Mouse (Mus musculus): ENCODE data around the gene 2010300C02Rik. TPM values are rescaled to one million over a fixed set of nuclear protein-coding genes. Genes with fewer than 3 reads are reported as not detected.

2010300C02Rik gene
- polyA plus RNA-seq, 1 experiment from 2014 or later: 2.5 TPM

DNA sequence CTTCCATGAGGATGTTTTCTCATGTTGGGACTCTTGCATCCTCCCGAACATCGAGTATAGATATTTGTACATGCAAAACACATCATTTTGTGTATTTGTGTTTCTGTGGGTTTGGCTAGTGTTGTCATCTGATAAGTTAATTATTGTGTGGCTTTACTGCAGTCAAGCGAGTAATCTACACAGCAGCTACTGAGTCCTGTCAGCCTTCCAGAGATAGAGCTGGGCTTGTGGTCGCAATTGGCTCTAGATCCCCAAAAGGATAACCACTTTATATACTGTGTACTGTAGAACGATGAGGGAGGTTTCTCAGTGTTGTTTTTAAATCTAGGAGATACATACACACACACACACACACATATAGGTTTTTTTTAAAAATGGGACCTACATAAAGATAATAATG is 16.0 kb upstream of the 2010300C02Rik start:
- H3K4me3 ChIP-seq (replicated peaks; ENCODE audit: low read length): no peak overlapping the region
- no peaks in the 10 kb centered on the region for H3K9me3 ChIP-seq (ENCODE audit: control insufficient read depth, low read length)
- ATAC-seq (ENCODE audit: low FRiP score): no peak
- no peaks in the 10 kb centered on the region for H3K36me3 ChIP-seq (replicated peaks; ENCODE audit: control insufficient read depth, insufficient read depth)
- H3K27me3 ChIP-seq (ENCODE audit: control insufficient read depth, insufficient read depth, low read length): no peaks in the 10 kb centered on the region
- H3K9ac ChIP-seq: no peak overlapping the region
- no peak overlapping the region for H3K27ac ChIP-seq
- WGBS: 95% methylated on average over 5 of the region's 5 CpGs
- no peaks in the 10 kb centered on the region for H3K4me1 ChIP-seq (replicated peaks; ENCODE audit: control insufficient read depth, insufficient read depth, low read length)
- no peak overlapping the region for H3K4me2 ChIP-seq (replicated peaks)
- no peak for DNase-seq (ENCODE audit: low spot score)

DNA sequence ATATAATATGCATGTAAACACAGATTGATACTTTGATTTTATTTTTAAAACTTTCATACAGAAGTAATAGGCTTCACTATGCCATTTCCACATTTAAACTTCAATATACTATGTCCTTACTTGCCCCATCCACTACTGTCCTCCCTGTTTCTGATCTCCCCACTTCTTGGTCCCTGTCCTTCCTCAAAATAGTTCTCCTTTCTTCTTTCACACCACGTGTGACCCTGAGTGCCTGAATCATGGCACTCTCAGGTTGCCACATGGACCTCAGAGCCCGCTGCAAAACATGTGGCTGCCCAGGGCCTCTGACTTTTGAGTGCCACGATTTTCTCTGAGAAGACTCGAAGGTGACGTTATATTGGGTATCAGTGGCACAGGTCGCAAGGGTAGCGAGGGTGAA is 15.0 kb upstream of the 2010300C02Rik start:
- Histone ChIP-seq H3K27ac (no peak overlapping the region), H3K9me3 (ENCODE audit: control insufficient read depth, low read length) (no peaks in the 10 kb centered on the region), H3K27me3 (ENCODE audit: control insufficient read depth, insufficient read depth, low read length) (no peaks in the 10 kb centered on the region), H3K4me2 (replicated peaks) (no peak overlapping the region), H3K4me1 (replicated peaks; ENCODE audit: control insufficient read depth, insufficient read depth, low read length) (no peaks in the 10 kb centered on the region), H3K9ac (no peak overlapping the region), H3K36me3 (replicated peaks; ENCODE audit: control insufficient read depth, insufficient read depth) (no peaks in the 10 kb centered on the region), H3K4me3 (replicated peaks; ENCODE audit: low read length) (no peak overlapping the region)
- WGBS: 82% methylated on average over 7 of the region's 7 CpGs
- DNase-seq (ENCODE audit: low spot score) (no peak), ATAC-seq (ENCODE audit: low FRiP score) (no peak)

DNA sequence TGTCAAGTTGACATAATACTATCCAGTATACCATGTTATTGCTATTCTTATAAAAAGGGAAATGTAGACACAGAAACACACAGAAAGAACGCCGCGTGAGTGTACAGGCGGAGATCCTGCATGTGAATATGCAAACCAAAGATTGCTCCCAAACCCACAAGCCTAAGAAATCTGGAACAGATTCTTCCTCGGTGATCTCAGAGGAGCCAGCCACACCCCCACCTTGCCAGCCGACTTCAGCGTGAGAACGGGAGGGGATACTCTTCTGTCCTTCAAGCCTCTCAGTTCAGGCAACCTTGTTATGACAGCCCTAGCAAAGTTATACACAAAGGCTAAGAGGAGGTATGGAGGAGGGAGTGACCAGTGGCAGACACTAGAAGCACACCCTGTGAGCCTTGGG is 9.5 kb upstream of the 2010300C02Rik start:
- Histone ChIP-seq H3K4me3 (replicated peaks; ENCODE audit: low read length) (no peak overlapping the region), H3K9ac (no peak overlapping the region), H3K4me2 (replicated peaks) (no peak overlapping the region), H3K27me3 (ENCODE audit: control insufficient read depth, insufficient read depth, low read length) (no peaks in the 10 kb centered on the region), H3K36me3 (replicated peaks; ENCODE audit: control insufficient read depth, insufficient read depth) (no peaks in the 10 kb centered on the region), H3K4me1 (replicated peaks; ENCODE audit: control insufficient read depth, insufficient read depth, low read length) (no peaks in the 10 kb centered on the region), H3K9me3 (ENCODE audit: control insufficient read depth, low read length) (no peaks in the 10 kb centered on the region), H3K27ac (no peak overlapping the region)
- DNase-seq (ENCODE audit: low spot score): no peak
- WGBS: 96% methylated on average over 8 of the region's 8 CpGs
- ATAC-seq (ENCODE audit: low FRiP score): no peak

DNA sequence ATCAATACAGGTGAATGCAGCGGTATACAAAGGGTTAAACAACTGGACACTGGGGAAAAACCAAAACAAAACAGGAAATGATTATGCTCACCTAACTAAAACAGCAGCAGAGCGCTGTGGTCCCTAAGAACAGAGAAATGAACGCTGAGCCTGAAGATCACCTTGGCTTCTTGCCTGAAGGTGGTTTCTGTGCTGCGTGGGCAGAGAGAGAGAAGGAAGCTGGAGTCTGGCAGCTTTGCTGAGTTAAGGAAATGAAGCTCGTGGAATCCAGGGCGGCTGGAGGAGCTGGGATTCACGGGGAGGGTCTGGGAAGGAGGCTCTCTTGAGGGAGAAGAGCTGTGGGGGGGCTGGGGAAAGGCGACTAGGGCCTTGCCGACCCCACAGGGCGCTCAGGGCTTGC is 8.2 kb upstream of the 2010300C02Rik start:
- Histone ChIP-seq H3K4me2 (replicated peaks) (no peak overlapping the region), H3K27ac (no peak overlapping the region), H3K36me3 (replicated peaks; ENCODE audit: control insufficient read depth, insufficient read depth) (no peaks in the 10 kb centered on the region), H3K27me3 (ENCODE audit: control insufficient read depth, insufficient read depth, low read length) (no peaks in the 10 kb centered on the region), H3K4me3 (replicated peaks; ENCODE audit: low read length) (no peak overlapping the region), H3K9ac (no peak overlapping the region), H3K9me3 (ENCODE audit: control insufficient read depth, low read length) (no peaks in the 10 kb centered on the region), H3K4me1 (replicated peaks; ENCODE audit: control insufficient read depth, insufficient read depth, low read length) (no peaks in the 10 kb centered on the region)
- DNase-seq (ENCODE audit: low spot score) (no peak), ATAC-seq (ENCODE audit: low FRiP score) (no peak)
- 80% methylated on average over 10 of the region's 10 CpGs for WGBS

DNA sequence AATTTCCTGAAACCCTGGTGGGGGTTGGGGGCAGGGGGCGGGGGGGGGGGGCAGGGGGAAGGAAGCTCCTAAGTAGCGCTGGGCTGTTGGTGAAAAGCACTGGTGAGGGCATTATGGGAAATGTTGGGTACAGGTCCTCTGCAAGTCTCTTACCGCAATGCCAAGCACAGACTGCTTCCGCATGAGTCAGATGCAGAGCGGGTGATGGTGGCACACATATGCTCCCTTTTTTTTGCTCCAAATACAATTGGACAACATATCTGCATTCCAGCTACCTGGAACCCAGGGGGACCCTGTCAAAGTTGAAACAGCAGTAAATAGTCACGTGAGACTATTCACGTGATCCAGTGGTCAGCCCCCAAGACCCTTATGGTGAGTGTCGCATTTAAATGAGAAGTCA is 7.3 kb upstream of the 2010300C02Rik start:
- Histone ChIP-seq H3K4me2 (replicated peaks) (no peak overlapping the region), H3K9ac (no peak overlapping the region), H3K4me1 (replicated peaks; ENCODE audit: control insufficient read depth, insufficient read depth, low read length) (no peaks in the 10 kb centered on the region), H3K4me3 (replicated peaks; ENCODE audit: low read length) (no peak overlapping the region), H3K9me3 (ENCODE audit: control insufficient read depth, low read length) (no peaks in the 10 kb centered on the region), H3K27me3 (ENCODE audit: control insufficient read depth, insufficient read depth, low read length) (no peaks in the 10 kb centered on the region), H3K36me3 (replicated peaks; ENCODE audit: control insufficient read depth, insufficient read depth) (no peaks in the 10 kb centered on the region), H3K27ac (no peak overlapping the region)
- 81% methylated on average over 8 of the region's 8 CpGs for WGBS
- ATAC-seq (ENCODE audit: low FRiP score) (no peak), DNase-seq (ENCODE audit: low spot score) (no peak)

DNA sequence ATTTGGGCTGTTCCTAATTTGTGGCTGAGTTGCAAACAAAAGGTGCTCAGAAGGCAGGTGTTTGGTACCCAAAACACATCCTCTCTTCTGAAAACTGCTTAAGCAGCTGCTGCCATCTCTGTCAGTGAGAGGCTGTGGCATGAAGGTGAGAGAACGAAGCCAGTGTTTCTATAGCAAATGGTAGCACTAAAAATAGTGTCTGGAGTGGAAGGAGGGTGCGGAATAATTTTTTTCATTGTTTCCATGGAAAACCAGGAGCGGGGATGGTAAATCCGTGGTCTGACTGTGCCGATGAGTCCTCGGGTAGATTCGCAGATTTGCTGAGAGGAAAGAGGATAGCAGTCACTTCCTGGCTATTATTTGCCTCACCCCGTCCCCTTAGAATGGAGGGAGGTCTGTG is 6.5 kb upstream of the 2010300C02Rik start:
- no peaks in the 10 kb centered on the region for H3K9me3 ChIP-seq (ENCODE audit: control insufficient read depth, low read length)
- WGBS: 86% methylated on average over 8 of the region's 8 CpGs
- H3K36me3 ChIP-seq (replicated peaks; ENCODE audit: control insufficient read depth, insufficient read depth): no peaks in the 10 kb centered on the region
- H3K4me1 ChIP-seq (replicated peaks; ENCODE audit: control insufficient read depth, insufficient read depth, low read length): no peaks in the 10 kb centered on the region
- no peak overlapping the region for H3K4me2 ChIP-seq (replicated peaks)
- H3K27ac ChIP-seq: no peak overlapping the region
- H3K4me3 ChIP-seq (replicated peaks; ENCODE audit: low read length): no peak overlapping the region
- H3K27me3 ChIP-seq (ENCODE audit: control insufficient read depth, insufficient read depth, low read length): no peaks in the 10 kb centered on the region
- H3K9ac ChIP-seq: no peak overlapping the region
- ATAC-seq (ENCODE audit: low FRiP score) (no peak), DNase-seq (ENCODE audit: low spot score) (no peak)

DNA sequence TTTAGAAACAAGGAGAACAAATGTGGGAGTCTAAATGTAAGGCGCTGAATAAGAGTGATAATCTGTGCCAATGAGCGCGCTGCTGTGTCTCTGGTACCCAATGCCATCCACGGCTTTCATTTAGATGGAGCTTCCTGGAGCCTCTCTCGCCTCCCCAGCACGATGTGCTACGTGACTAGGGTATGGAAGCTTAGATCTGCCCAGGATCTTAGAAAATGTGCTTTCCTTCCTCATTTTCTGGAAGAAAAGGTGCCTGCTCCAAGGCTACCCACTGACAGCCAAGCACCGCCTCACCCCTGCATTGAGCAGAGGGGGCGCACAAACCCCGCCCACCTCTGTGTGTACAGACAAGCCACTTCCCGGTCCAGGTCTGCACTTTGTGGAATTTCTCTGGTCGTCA is 6.0 kb upstream of the 2010300C02Rik start:
- Histone ChIP-seq H3K9ac (no peak overlapping the region), H3K36me3 (replicated peaks; ENCODE audit: control insufficient read depth, insufficient read depth) (no peaks in the 10 kb centered on the region), H3K9me3 (ENCODE audit: control insufficient read depth, low read length) (no peaks in the 10 kb centered on the region), H3K4me1 (replicated peaks; ENCODE audit: control insufficient read depth, insufficient read depth, low read length) (no peaks in the 10 kb centered on the region), H3K4me3 (replicated peaks; ENCODE audit: low read length) (no peak overlapping the region), H3K27ac (no peak overlapping the region), H3K27me3 (ENCODE audit: control insufficient read depth, insufficient read depth, low read length) (peaks cover 5% of the 10 kb centered on the region), H3K4me2 (replicated peaks) (no peak overlapping the region)
- 71% methylated on average over 12 of the region's 12 CpGs for WGBS
- DNase-seq (ENCODE audit: low spot score) (no peak), ATAC-seq (ENCODE audit: low FRiP score) (no peak)

DNA sequence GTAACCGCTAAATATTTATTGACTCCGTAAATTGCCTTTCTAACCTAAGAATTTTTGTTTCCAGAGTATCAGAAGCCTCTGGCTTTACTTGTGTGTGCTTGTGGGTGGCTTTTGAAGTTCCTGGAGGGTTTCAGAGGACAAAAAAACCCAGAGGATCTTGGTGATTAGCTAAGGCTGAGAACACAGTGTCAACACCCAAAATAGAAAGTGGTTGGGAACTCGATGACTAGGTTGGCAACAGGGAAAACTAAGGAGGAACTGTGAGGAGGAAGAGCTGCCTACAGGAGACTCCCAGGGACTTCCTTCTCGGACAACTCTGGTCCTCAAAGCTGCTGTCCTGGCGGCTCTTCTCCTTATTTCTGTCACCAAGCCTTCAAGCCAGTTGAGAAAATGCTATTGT is 1.2 kb upstream of the 2010300C02Rik start:
- Histone ChIP-seq H3K27ac (no peak overlapping the region), H3K36me3 (replicated peaks; ENCODE audit: control insufficient read depth, insufficient read depth) (no peaks in the 10 kb centered on the region), H3K4me2 (replicated peaks) (no peak overlapping the region), H3K4me3 (replicated peaks; ENCODE audit: low read length) (no peak overlapping the region), H3K27me3 (ENCODE audit: control insufficient read depth, insufficient read depth, low read length) (peaks cover 25% of the 10 kb centered on the region), H3K9ac (no peak overlapping the region), H3K4me1 (replicated peaks; ENCODE audit: control insufficient read depth, insufficient read depth, low read length) (peaks cover 7% of the 10 kb centered on the region; the same call in 1 of the 2 replicates), H3K9me3 (ENCODE audit: control insufficient read depth, low read length) (no peaks in the 10 kb centered on the region)
- WGBS: 83% methylated on average over 5 of the region's 5 CpGs
- DNase-seq (ENCODE audit: low spot score) (no peak), ATAC-seq (ENCODE audit: low FRiP score) (no peak)

DNA sequence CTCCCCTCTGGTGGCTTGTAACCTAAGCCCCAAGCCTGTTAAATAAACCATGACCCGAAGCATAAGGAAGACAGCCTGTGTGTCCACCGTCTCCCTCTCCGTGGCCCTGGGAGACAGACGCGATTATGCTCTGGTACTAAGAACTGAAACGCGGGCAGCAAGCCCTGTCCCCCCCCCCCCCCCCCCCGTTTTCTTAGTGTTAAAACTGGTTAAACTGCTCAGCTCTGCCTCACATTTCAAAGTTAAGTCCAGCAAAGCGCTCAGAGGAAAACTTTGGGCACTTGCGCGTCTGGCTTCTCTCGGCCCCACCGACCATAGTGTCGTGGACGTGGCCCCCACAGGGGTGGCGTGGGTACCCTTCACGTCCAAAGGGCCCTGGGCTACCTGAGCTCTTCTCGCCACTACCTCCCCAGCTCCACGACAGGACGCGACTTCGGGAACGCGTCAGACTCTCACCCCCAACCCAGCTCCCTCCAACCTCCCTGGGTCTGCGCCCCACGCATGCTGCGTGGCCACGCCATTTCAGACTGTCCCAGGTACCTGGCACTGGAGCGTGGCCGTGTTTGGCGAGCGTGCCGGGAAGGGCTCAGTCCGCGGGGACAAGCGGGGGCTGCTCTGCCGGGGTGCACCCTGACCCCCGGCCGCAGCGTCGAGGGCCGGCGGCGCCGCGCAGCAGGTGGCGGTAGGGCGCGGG is 708 bp downstream of the 2010300C02Rik start:
- ATAC-seq (ENCODE audit: low FRiP score) (peak; percentile 74), DNase-seq (ENCODE audit: low spot score) (no peak)
- H3K27ac ChIP-seq: no peak overlapping the region
- peak overlapping the region; percentile 65 for H3K4me3 ChIP-seq (replicated peaks; ENCODE audit: low read length)
- H3K36me3 ChIP-seq (replicated peaks; ENCODE audit: control insufficient read depth, insufficient read depth): no peaks in the 10 kb centered on the region
- peak overlapping the region; percentile 95 for H3K4me2 ChIP-seq (replicated peaks)
- 4% methylated on average over 47 of the region's 49 CpGs for WGBS
- peak overlapping the region; percentile 60 for H3K9ac ChIP-seq
- peaks cover 25% of the 10 kb centered on the region for H3K27me3 ChIP-seq (ENCODE audit: control insufficient read depth, insufficient read depth, low read length)
- H3K4me1 ChIP-seq (replicated peaks; ENCODE audit: control insufficient read depth, insufficient read depth, low read length): peaks cover 7% of the 10 kb centered on the region; the same call in 1 of the 2 replicates
- no peaks in the 10 kb centered on the region for H3K9me3 ChIP-seq (ENCODE audit: control insufficient read depth, low read length)

DNA sequence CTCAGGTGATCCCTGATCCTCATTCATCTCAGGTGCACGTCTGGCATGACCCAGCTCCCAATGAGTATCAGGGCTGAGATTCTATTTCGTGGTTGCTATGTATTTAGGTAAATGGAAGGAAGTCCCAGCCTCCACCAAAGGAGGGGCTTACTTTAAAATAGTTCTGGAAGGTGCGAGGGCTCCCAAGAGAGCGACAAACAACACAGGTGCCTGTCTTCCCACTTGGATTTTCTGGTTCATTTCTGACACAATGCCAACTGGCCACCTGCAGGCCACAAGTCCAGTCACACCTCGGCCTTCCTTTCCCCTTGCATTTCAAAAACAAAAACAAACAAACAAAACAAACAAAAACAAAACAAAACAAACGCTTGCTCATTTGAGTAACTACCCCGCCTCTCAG is 1.4 kb downstream of the 2010300C02Rik start:
- Histone ChIP-seq H3K4me3 (replicated peaks; ENCODE audit: low read length) (no peak overlapping the region), H3K9ac (no peak overlapping the region), H3K36me3 (replicated peaks; ENCODE audit: control insufficient read depth, insufficient read depth) (no peaks in the 10 kb centered on the region), H3K4me1 (replicated peaks; ENCODE audit: control insufficient read depth, insufficient read depth, low read length) (peaks cover 7% of the 10 kb centered on the region; the same call in 1 of the 2 replicates), H3K4me2 (replicated peaks) (no peak overlapping the region), H3K27me3 (ENCODE audit: control insufficient read depth, insufficient read depth, low read length) (peaks cover 25% of the 10 kb centered on the region), H3K27ac (no peak overlapping the region), H3K9me3 (ENCODE audit: control insufficient read depth, low read length) (no peaks in the 10 kb centered on the region)
- WGBS: 49% methylated on average over 7 of the region's 7 CpGs
- ATAC-seq (ENCODE audit: low FRiP score) (no peak), DNase-seq (ENCODE audit: low spot score) (no peak)
